Mouse (Mus musculus): ENCODE data around the gene Fam222b.
"Not testable (repeated sequence)": the region's sequence is repeated elsewhere in the genome, so short reads cannot be mapped to it uniquely, and the experiment has no call there.

The Fam222b gene

DNA sequence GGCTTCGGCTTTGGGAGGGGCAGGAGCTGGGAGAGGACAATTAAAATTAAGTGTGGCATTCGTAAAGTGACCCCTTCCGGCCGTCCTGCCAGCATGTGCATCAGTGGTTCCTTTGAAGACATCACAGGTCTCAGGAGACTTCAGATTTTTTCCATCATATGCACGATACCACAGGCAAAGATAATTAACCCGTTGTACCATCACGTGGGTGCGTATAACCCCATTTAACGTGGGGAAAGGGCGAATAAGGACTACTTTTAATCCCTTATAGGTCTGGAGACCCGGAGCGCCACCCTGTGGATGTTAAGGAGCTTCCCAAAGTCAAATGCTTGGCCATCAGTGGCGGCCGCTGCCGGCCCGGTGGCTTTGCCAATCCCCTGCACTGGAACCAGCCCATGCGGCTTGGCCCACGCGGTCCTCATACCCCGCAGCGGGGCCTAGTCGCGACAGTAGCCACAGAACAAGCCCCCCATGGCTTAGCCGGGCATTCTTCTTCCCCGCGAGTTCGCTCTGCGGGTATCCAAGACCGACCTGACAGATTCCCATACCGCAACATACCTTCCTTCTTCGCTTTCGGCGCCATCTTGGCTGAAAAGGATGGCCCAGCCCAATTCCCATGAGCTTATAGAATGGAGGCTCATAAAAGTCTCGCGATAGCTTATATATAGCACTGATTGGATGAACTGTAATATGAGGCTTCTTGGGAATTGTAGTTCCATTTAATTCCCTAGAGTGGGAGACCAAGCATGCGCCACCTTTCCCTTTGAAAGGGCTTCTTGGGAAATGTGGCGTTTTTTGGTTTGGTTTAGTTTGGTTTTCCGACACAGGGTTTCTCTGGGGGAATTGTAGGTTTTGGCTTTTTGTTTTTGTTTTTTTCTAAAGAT, 88.7 kb downstream of the Fam222b start, which contains the start of gene Rpl23a:
TSS of gene Rpl23a (minus strand) at position 624 of the 884 bp plus-strand sequence.
- peak; percentile 71 for DNase-seq

DNA sequence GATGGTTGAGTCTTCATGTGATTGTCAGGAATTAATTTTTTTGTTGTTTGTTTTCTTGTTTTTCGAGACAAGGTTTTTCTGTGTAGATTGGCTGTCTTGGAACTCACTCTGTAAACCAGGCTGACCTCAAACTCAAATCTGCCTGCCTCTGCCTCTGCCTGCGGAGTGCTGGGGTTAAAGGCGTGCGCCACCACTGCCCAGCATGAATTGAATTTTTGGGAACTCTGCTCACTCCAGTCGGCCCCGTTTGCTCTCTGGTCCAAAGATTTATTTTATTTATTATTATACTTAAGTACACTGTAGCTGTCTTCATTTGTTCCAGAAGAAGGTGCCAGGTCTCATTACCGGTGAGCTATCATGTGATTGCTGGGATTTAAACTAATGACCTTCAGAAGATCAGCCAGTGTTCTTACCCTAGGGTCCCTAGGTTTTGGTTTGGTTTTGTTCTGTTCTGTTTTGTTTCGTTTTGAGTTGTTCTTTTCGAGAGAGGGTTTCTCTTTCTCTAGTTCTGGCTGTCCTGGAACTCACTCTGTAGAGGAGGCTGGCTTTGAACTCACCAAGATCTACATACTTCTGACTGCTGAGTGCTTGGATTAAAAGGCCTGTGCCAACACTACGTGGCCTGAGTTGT, 89.5 kb downstream of the Fam222b start:
- DNase-seq = no peak

DNA sequence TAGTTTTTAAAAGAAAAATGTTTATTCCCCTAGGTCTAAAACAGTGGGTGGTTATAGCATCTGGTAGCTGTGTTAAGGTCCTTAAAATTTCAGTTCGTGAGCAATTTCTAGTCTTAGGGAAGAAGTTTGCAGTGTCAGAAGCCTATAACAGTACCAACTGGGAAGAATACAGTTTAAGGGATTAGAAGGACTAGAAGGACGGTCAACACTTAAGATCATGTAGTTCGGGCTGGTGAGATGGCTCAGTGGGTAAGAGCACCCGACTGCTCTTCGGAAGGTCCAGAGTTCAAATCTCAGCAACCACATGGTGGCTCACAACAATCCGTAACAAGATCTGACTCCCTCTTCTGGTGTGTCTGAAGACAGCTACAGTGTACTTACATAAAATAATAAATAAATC, 90.2 kb downstream of the Fam222b start:
- not testable (repeated sequence) for DNase-seq

DNA sequence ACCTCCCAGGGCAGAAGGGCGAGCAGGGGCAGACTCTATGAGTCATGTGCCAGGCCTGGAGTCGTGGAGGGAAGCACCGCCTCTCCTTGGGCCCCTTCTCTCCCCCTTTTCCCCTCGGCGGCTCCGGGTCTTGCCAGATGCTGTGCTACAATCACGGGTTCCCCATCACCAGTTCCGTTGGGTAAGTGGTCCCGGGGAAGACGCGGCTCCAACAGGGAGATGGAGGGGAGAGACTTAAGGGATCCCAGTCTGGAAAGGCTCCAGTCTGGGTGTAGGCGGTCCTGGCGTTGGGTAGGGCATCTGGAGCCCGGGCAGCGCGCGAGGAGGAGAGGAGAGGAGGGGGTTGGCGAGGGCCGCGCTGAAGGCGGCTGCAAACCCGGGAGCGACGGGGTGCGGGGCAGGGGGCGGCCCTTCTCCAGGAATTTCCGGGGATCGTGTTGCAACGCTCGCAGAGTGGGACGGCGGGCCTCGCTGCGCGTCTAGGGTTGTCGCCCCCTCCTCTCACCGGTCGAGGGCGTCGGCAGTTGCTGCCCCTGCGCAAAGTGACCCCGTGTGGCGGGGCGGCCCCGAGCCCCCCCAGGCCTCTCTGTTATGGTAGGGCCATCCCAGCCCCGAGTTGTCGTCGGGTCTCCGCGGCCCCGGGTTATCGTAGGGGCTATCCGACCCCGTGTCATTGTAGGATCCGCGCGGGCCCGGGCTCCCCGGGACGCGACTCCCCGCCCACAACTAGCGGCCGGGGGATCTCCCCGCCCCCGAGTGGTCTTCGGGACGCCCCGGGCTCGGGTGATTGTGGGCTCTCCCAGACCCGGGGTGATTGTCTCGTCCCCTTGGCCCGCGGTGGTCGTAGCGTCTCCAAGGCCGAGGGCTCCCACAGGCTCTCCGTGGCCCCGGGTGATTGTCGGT, 94.1 kb downstream of the Fam222b start, which contains the start of gene Rab34:
TSS of gene Rab34 (plus strand) at position 100 of the 903 bp plus-strand sequence.
- DNase-seq = peak; percentile 84

DNA sequence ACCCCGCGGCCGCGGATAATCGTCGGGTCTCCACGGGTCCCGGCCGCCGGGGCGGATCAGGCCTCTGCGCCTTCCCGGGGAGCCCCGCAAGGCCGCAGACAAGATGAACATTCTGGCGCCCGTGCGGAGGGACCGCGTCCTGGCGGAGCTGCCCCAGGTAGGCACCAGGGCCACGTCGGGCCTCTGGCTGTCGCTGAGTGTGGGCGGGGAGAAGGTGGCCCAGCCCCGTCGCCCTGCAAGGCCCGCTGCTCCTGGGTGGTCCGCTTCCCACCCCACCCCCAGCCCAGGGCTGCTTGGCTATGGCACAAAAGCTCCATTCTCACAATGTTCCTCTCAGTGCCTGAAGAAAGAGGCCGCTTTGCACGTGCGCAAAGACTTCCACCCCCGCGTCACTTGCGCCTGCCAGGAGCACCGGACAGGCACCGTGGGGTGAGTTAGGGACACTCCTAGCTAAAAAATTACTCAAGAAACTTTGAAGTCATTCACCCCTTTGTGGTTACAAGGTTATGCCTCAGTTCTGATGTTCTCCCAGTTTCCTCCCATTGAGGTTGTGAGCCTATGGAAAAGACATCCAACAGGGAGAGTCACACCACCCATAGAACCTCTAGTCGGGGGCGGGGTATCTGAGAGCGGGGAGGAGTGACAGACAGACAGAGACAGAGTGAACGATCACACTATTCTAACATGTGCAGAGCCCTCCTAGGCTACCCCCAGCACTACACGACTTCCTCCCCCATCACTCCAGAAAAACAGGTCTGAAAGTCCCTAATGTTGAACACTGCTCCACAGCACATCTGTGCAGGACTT, 95.0 kb downstream of the Fam222b start:
- peak; percentile 77 for DNase-seq

DNA sequence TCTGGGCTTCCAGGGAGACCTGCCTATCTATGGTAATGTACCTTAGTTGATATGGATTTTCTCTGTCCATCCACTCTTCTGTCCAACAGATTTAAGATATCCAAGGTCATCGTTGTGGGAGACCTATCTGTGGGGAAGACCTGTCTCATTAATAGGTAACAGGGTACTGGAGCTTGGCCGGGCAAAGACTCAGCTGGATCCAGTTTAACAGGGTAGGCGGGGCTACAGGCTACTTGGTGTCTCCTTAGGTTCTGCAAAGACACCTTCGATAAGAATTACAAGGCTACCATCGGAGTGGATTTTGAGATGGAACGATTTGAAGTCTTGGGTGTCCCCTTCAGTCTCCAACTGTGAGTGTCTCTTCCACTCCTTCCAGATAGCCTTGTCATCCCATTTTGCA, 95.6 kb downstream of the Fam222b start:
- DNase-seq = no peak

DNA sequence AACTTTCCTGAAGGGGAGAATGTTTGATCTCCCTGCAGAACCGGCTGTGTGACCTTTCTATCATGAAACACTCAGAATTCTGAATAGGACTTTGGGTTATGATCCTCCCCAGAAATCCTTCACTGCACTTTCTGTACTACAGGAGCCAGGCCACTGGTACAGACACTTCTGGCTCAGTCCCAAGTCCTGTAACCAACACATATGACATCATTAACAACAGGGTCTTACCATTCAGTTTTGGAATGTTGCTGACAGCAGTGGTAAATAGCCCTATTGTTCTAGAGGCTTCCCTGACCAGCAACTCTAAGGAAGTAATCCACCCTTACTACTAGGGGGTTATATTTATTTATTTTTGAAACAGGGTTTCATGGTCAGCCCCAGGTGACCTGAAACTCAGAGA, 98.7 kb downstream of the Fam222b start, which contains the start of gene Proca1:
TSS of gene Proca1 (plus strand) at position 280 of the 400 bp plus-strand sequence.
- DNase-seq = no peak

DNA sequence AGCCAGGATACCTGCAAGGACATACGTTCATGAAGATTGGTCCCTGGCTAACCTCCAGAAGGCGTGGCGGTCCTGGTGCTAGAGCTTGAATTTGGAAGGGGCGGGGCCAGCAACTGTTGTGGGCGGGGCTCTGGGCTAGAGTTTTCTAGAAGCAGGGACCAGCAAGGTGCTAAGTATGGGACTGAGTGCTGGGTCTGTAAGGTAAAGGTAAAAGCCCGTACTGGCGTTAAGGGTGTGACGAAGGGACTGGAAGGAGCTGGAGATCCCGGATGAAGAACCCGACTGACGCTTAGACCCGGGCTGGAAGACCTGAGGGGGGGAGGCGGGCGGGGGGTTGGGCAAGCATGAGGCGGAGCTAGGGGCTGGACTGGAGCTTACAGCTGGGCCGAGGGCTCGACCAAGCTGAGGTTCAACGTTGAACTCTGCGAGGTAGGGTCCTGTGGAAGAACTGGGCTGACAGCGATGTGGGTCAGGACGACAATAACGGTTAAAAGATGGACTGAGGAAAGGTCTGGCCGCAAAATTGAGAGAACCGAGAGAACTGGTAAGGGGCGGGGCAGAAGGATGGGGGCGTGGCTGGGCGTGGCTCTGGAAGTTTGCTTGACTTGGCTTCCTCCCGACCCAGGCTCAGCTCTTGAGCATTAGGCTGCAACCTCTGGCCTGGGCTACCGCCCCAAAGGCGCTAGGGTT, 100.1 kb downstream of the Fam222b start:
- peak; percentile 44 for DNase-seq

DNA sequence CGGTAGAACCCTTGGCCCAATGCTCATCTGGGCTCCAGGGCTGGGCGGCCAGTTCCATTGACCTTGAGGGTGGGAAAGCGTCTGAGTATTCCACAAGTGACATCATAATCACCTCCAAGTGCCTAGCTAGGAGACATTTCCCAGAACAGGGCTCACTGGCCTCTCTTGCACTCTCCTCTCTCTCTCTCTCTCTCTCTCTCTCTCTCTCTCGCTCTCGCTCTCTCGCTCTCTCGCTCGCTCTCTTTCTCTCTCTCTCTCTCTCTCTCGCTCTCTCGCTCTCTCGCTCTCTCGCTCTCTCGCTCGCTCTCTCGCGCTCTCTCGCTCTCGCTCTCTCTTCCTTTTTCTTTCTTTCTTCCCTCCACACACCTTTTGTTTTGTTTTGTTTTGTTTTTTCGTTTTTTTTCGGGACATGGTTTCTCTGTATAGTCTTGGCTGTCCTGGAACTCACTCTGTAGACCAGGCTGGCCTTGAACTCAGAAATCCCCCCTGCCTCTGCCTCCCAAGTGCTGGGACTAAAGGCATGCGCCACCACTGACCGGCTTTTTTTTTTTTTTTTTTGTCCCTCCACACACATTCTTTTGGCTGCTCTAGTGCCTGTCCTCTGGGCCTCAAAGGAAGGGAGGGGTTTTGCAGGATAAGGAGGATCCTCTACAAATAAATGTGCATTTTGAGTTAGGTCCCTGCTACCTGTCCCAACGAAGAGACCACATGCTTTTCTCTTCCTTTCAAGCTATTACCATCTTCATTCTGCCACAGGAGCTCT, 100.8 kb downstream of the Fam222b start:
- DNase-seq = no peak

DNA sequence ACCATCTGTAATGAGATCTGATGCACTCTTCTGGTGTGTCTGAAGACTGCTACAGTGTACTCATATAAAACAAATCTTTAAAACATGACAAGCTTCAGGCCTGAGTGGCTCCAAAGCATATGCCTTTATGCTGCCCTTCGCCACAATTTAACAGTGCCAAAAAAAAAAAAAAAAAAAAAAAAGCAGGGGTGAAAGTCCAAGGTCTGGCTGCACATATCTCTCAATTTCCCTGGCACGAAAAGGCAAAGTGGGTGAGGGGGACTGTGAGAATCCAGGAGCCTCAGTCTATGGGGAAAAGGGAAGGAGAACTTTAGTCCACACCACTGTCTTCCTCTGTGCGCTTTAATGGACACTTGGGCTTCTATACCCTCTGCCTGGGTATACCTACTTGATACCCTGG, 107.9 kb downstream of the Fam222b start:
- DNase-seq = no peak

DNA sequence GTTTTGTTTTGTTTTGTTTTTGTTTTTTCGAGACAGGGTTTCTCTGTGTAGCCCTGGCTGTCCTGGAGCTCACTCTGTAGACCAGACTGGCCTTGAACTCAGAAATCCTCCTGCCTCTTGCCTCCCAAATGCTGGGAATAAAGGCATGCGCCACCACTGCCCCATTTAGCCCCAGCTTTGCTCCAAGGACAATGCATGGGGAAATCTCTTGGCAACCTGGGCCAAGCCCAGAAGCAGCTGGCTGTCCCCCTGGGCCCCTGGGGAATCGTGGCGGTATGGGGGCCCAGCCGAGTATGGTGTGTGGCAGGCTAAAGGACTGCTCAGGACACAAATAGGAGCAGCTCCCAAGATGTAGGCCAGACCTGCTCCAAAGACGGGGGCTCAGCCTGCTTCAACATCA, 109.8 kb downstream of the Fam222b start:
- DNase-seq = no peak

DNA sequence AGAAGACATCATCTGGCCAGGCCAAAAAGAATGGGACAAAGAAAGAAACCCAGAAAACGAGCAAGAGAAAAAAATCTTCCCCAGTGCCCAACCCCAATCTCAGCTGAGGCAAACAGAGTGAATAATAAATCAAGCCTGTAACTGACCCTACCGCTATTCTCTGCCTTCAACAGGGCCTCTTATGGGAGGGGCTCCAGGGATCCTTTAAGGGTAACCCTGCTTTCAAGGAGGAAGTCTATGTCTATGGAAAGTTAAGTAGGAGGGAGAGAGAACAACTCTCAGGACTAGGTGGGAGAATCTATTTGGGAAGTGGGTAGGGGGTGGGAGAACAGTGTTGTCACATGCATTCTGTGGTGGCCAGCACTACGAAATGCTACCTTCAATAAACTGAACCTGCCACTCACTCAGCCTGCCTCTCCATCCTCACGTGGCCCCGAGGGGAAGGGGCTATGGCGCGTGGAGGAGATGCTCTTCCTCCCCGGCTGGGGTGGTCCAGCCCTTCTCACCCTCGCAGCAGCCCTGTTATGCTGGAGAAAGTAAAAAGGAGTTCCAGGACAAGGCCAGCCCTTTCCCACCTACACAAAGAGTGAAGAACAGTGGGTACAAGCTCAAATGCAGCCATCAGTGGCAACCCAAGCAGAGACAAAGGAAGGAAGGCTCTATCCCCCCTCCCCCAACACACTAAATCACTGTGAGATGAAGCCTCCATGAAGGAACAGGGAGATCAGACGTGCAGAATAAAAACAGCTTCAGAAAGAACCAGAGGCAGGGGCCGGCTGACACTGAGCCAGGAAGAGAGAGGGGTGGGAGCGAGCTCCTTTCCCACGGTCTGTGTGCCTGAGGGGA, 111.1 kb downstream of the Fam222b start:
- no peak for DNase-seq

All from right cerebral cortex, postnatal 4 days (tissue).